Mouse (Mus musculus) kidney, postnatal 10 days (tissue): ENCODE results near the gene Gm9999.
A peak's percentile ranks its signal among the peaks of the same experiment; 100 is the strongest.
"Not testable (repeated sequence)": the region's sequence is repeated elsewhere in the genome, so short reads cannot be mapped to it uniquely, and the experiment has no call there.

ENCODE experiments used
- DNase-seq: peaks from one replicate; pipeline ENCODE4 v3.0.0; 2021; ENCODE audit warnings: mixed read lengths

Gm9999 gene

DNA sequence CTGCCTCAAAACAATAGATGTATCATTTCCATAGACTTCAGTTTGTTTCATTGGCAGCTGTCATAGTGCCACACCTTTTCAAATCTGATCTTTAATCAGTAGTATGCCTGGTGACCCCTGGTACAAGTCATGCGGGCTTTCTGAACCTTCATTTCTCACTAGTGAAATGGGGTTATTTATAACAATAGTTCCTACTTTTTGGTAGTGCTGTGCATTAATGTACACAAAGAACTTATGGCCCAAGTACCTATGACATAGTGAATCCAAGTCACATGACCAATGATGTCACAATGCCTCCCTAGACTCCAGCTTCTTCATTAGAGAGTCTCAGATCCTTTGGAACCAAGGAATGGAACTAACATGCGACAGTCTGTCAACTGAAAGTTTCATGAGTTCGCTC is at the start of gene Gm9999:
Gene Gm9999 (plus strand): TSS at position 301 of the 400 bp plus-strand sequence.
- DNase-seq, result no peak

DNA sequence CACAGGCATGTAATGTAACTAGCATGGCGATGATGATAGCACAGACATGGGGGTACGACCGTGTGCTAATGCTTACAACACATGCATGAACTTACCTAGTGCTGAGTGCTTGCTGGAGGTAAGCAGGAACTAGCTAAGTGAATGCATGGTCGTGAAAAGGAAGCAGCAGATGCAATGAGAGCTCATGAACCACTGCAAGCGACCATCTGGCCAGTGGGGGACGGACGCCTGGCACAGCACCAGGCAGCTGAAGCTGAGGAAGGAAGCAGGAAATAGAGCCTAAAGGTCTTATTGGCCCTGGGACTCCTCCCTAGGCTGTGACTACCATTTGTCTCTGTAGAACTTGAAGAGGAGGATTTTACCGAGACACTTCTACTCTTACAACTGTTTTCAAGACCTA is 48.6 kb upstream of the Gm9999 start:
- DNase-seq, result peak; percentile 41

- peak; percentile 40 for DNase-seq
Observed at GRCm38 (mm10) chr7:46935847-46936246, 47.5 kb upstream of the Gm9999 start.

DNA sequence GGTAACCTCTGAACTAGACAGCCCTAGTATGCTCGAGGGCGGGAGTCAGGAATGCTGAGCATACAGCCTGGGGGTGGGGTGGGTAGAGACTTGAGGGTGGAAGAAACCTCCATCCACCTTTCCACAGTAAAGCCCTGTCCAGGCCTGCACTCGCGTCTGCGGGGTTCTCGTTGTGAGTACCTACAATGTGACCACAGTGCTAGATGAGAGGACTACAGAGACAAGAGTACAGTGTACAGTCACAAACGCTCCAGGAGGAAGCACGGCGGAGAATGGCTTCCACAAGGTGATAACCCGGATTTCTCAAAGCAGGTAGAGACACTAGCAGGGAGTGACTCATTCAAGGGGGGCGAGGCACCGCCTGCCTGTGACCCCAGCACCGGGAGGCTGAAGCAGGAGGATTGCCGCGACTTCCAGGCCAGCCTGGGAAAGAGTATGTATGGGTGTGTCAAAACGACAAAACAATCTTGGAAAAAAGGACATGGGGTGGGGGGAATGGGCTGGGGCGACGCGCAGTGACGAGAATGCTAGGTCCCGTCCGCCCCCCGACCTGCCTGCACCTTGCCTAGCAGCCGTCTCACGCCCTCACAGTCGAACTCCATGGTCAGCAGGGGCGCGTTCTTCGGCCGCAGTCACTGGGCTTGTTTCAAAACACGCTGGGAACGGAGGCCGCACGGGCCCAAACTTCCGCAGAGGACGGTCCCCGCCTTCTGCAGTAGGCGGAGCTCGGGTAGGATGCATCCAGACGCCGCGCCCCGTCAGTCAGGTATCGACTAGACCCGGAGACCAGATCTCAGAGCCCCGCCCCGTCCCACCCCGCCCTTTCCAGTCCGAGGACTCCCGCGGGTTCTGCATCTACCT is 25.3 kb upstream of the Gm9999 start, which contains the start of gene Uevld:
Gene Uevld (minus strand): TSS at position 697 of the 861 bp plus-strand sequence.
- DNase-seq, result peak; percentile 98

- peak; percentile 12 for DNase-seq
Observed at GRCm38 (mm10) chr7:46958853-46959252, 24.5 kb upstream of the Gm9999 start.

GRCm38 (mm10) chr7:46960991-46961390 is 22.4 kb upstream of the Gm9999 start:
- no peak for DNase-seq

DNA sequence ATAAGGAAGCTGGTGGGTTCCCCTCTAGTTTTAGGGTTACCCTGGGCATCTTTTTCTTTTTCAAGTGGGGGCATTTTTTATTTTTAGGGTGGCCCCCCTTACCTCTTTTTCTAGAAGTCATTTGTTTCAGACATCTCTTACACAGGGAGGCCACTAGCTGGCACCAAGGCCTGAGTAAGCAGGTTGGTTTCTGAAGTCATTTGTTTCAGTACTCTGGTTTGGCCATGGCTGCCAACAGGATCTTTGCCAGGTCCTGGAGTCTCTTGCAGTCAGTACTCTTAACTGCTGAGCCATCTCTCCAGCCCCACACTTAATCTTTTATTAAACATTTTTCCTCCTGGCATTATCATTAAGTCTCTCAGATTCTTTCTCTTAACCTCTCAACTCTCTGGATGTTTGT is 21.2 kb upstream of the Gm9999 start:
- peak; percentile 21 for DNase-seq

DNA sequence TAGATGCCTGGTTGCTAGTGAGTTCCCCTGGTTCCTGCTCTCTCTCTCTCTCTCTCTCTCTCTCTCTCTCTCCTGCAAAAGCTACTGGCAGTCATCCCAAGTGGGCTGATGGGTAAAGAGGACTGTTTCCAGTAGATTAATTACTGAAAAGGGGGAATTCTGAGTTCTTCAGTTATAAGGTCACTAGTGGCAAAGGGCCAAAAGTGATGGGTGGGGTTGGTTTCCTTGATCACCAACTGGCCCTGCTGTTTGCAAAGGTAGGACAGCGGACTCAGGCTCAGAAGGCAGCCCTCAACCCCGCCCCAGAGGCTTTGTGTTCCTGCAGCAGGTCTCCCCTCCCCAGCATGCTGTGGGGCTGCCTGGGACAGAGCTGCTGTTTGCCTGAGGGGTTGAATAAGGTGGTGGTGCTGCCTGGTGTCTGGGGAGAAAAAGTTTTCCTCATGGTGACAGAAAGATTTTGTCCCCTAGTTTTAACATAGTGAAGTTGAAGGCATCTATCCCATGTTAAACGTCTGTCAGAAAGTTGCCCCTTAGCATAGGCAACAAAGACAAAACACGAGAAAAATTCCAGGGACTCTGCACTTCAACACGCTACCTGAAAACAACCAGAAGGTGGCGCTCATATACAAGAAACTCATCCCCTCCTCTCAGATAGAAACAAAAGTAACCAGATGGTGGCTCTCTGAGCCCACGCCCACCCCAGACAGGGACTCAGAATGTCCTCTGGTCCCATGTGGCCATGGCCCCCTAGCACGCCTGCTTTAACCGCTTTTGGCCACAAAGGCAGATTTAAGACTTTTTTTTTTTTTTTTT is 20.4 kb upstream of the Gm9999 start:
- DNase-seq, result peak; percentile 85

- DNase-seq, result no peak
Observed at GRCm38 (mm10) chr7:46964070-46964469, 19.3 kb upstream of the Gm9999 start.

- DNase-seq, result no peak
Observed at GRCm38 (mm10) chr7:46969898-46970297, 13.5 kb upstream of the Gm9999 start.

DNA sequence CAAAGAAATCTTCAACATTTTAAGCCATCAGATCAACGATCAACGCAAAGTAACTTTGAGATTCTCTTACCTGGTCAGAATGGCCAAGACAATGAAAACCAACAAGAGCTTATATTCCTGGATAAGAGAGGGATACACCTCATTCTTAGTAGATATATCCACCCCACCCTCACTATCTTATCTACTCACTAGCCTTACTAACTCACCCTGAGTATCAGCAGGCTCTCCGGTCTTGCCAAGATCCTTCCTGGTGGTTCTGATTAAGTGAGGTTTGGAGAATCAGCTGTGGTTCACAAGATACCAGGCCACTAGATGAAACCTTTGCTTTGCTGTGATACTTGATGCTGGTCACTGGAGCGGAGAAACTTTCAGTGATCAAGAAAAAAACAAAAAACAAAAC is 8.7 kb upstream of the Gm9999 start:
- no peak for DNase-seq

GRCm38 (mm10) chr7:46975456-46975855 is 7.9 kb upstream of the Gm9999 start:
- no peak for DNase-seq

DNA sequence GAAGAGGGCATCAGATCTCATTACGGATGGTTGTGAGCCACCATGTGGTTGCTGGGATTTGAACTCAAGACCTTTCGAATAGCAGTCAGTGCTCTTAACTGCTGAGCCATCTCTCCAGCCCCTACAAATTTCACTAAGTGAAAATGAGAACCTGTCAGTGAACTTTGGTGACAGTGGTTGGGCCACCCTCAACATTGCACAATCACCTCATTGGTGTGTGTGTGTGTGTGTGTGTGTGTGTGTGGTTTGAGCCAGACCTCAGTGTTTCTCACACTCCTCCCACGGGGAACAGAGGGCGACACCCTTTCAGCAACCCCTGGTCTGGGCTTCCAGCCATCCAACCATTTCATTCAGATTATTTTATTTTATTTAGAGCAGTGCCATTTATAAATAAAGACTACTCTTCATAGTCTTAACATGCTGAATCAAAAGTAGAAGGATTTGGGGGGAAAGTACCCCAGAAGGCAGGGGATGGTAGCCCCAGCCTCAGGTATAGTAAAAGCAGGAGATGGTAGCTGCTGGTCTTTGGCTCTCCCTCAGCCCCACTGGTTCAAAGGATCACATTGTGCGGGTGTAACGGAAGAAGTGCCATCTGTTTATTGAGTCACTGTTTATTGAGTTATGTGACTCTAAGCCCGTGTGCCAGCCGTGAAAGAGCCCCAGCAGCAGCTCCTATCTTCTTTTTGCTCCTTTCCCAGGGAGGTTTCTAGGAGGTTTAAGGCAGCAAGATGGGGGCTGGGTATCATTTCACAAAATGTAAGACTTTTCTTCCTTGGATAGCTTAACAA is 2.5 kb downstream of the Gm9999 start:
- no peak for DNase-seq

- peak; percentile 32 for DNase-seq
Observed at GRCm38 (mm10) chr7:46986646-46987045, 3.3 kb downstream of the Gm9999 start.

DNA sequence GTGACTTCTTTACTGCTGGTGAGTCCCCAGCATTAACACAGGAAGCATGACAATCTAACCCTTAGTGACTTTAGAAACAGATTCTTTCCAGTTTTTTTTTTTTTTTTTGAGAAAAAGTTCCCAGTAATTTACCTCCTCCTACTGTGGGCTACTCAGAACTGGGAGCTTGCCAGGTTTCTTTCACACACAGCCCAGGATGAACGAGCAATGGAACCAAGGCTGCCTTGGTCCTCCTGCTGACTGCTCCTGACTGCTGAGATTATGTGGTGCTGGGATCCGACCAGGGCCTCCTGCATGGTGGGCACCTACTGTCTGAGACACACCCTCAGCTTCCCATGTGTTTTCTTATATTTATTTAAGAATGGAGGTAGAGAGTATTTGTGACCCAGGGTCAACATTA is 3.7 kb downstream of the Gm9999 start:
- DNase-seq, result no peak

- not testable (repeated sequence) for DNase-seq
Observed at GRCm38 (mm10) chr7:46989387-46989786, 6.0 kb downstream of the Gm9999 start.

GRCm38 (mm10) chr7:46993079-46993478 is 9.7 kb downstream of the Gm9999 start:
- no peak for DNase-seq

DNA sequence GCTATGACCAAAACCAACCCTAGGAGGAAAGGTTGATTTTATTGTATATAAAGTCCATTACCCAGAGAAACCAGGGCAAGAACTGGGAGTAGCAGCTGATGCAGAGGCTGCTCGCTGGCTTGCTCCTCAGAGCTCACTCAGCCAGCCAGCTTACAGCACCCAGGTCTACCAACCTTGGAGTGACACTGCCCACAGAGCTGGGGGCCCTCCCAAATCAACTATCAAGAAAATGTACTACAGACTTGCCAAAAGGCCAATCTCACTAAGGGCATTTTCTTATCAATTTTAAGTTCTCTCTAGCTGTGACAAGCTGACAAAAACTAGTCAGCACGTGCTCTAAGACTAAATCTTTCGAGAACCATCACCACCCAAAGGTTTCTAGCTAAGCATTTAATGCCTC is 12.2 kb downstream of the Gm9999 start:
- no peak for DNase-seq

- DNase-seq, result no peak
Observed at GRCm38 (mm10) chr7:46997008-46997407, 13.6 kb downstream of the Gm9999 start.

GRCm38 (mm10) chr7:46997644-46998395 is 14.4 kb downstream of the Gm9999 start:
- peak; percentile 63 for DNase-seq

- DNase-seq, result no peak
Observed at GRCm38 (mm10) chr7:46998942-46999341, 15.6 kb downstream of the Gm9999 start.

DNA sequence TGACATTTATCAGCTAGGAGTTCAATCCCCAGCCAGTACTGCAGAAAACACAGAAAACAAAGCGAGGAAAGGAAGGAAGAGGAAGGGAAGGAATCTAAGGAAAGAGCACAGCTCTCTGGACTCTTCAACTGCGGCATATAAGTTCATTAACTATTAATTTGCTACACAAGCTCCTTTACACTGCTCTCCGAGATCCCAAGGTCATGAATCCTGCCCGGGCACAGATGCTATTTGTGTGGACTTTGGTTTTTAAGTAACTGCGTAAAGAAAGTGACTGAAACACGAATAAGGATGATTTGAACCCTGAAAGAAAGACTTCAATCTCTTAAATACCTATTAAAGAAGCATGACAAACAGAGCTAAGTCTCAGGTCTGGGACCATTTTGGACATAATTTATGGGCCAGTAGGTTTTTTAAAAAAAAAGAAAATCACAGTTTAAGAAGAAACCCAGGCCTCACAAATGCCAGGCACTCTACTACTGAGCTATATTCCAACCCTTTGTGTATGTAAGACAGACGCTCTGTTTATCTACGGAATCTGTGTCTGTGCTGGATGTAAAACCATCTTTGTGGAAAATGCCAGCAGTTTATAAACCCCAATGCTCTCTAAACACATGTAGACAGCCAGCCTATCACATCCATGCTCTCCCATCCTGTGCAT is 16.7 kb downstream of the Gm9999 start:
- DNase-seq, result no peak
